Mouse (Mus musculus): Measurements from ENCODE around the gene Trim28.

Trim28 gene

GRCm38 (mm10) chr7:13033451-13034147 lies 34.7 kb downstream of the Trim28 start:
- peak in 1 of 2 experiments; percentile 62 for DNase-seq (ENCODE audit: low spot score in 2 of 2)

DNA sequence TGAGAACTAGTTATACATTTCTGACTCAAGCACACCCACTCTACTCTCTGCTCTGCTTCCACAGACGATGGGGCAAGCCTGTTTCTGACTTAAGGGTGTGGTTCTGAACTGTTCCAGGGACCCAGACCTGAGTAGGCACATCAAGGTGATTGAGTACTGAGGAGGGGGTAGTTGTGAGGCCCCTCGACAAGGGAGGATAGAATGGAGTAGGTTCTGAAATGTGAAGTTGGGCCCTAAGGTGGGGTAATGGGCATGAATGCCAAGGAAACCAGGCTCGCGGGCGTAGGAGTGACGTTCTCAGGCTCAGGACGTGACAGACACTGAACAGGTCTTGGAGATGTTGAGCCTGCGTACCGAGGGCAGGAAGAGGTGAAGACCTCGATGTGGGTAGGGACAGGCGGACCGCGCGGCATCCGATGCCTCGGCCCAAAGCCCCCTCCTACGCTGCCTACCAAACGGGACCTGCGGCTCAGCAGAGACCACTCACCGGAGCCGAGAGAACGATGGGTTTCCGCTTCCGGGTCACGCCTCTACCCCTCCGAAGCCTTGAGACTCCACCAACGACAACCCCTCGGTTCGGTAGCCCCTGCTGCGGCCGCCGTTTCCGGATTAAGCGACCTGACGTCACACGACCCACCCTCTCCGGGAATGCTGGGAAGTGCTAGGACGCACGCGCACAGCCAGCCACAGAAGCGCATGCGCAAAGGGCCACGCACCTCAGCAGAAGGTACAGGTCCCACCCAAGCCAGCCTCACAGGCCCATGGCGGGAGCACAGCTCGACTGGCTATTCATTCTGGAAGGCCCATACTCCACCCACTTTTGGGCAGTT lies 35.4 kb downstream of the Trim28 start, which contains the start of gene Chmp2a:
TSS of gene Chmp2a (minus strand) at position 660 of the 830 bp plus-strand sequence.
- peak; percentile 95 to 98 for DNase-seq (ENCODE audit: low spot score in 2 of 2)

- DNase-seq (ENCODE audit: low spot score in 2 of 2): peak in 1 of 2 experiments; percentile 63
Observed at GRCm38 (mm10) chr7:13035211-13035855, 36.4 kb downstream of the Trim28 start.

- no peak for DNase-seq (ENCODE audit: low spot score in 2 of 2)
Observed at GRCm38 (mm10) chr7:13036806-13037205, 37.9 kb downstream of the Trim28 start.

GRCm38 (mm10) chr7:13037366-13037765 lies 38.5 kb downstream of the Trim28 start:
- peak in 1 of 2 experiments; percentile 82 for DNase-seq (ENCODE audit: low spot score in 2 of 2)

DNA sequence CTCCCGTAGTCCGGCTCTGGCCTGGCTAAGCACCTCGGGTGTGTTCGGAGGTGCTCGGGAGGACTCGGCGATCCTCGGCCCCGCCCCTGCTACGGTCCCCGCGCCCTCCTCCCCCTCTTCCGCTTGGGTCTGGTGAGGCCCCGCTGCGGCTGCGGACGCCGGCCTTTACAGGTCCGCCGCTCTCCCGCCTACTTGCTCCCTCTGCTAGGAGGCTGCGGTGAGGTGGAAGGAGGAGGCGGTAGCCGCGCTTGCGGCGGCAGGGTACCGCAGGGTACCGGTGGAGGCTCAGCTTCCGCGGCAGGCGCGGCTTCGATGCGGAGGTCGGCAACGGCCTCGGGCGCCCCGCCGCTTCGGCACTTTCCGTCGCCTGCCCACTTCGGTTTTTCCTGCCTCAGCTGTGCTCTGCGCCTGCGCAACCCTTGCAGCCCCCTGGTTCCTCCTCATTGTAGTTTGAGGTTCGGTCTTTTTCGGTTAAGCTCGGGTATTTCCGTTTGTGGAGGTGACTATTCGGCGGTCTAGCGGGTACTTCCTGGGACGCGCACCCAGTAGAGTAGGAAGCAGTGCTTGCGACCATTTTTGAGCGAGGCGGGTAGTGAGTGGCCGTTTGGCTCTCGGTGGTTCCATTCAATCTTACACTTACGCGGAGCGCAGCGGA lies 39.1 kb downstream of the Trim28 start, which contains the start of gene Ube2m:
TSS of gene Ube2m (minus strand) at position 375 of the 655 bp plus-strand sequence.
- DNase-seq (ENCODE audit: low spot score in 2 of 2): peak; percentile 96 to 98

GRCm38 (mm10) chr7:13038621-13039169 lies 39.8 kb downstream of the Trim28 start:
- no peak for DNase-seq (ENCODE audit: low spot score in 2 of 2)

GRCm38 (mm10) chr7:13039181-13039580 lies 40.3 kb downstream of the Trim28 start:
- DNase-seq (ENCODE audit: low spot score in 2 of 2): no peak

GRCm38 (mm10) chr7:13041256-13041655 lies 42.3 kb downstream of the Trim28 start:
- DNase-seq (ENCODE audit: low spot score in 2 of 2): no peak

GRCm38 (mm10) chr7:13042511-13042910 lies 43.6 kb downstream of the Trim28 start:
- no peak for DNase-seq (ENCODE audit: low spot score in 2 of 2)

DNA sequence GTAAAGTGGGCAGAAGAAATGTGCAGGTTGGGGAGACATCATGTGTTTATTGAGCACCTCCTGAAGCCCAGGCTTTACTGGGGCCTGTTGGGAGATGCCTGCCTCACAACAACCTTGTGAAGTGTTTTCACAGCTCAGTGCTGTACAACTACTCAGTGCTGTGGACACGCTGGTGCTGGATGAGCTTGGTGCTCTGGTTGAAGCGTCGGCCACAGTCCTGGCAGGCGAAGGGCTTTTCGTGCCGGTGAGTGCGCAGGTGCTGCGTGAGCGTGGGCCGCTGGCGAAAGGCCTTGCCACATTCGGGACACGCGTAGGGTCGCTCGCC lies 44.2 kb downstream of the Trim28 start:
- DNase-seq (ENCODE audit: low spot score in 2 of 2): peak in 1 of 2 experiments; percentile 62

GRCm38 (mm10) chr7:13043445-13044253 lies 44.7 kb downstream of the Trim28 start:
- peak in 1 of 2 experiments; percentile 67 for DNase-seq (ENCODE audit: low spot score in 2 of 2)

GRCm38 (mm10) chr7:13044254-13044625 lies 45.3 kb downstream of the Trim28 start:
- peak in 1 of 2 experiments; percentile 64 for DNase-seq (ENCODE audit: low spot score in 2 of 2)

- peak; percentile 66 to 81 for DNase-seq (ENCODE audit: low spot score in 2 of 2)
Observed at GRCm38 (mm10) chr7:13046084-13046483, 47.2 kb downstream of the Trim28 start.

DNA sequence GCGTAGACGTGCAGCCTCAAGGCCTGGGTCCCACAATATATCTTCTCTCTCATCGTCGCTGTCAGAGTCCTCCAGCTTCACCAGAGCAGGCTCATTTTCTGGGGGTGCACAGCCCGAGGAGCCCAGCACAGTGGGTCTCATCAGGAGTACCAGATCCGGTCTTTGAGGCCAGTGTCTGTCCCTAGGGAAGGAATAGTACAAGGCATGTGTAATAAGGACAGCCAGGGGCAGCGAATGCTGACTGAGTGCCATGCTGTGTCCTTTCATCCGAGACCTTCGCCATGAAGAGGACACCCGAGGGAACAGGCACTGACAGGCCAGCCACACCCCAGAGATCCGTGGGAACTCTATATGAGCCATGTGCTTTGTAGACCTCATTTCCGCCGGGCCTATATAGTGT lies 54.1 kb downstream of the Trim28 start:
- no peak for DNase-seq (ENCODE audit: low spot score in 2 of 2)

DNA sequence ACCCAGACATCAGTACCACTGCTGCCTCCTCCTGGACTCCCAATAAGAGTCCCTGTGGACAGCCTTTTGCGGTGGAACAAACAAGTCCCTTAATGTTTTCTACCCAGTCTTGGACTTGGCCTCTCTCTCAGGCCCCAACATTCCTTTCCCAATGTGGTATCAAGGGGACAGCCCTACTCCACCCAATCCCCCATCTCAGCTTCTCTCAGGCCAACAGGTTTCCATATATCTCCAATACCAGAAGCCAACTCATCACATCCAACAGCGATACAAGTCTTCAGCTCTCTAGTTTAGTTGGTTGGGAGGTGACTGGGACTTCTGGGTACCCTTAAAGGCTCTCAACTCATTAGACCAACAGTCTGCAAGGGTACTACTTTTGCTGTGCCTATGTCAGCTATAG lies 54.6 kb downstream of the Trim28 start:
- DNase-seq (ENCODE audit: low spot score in 2 of 2): no peak

DNA sequence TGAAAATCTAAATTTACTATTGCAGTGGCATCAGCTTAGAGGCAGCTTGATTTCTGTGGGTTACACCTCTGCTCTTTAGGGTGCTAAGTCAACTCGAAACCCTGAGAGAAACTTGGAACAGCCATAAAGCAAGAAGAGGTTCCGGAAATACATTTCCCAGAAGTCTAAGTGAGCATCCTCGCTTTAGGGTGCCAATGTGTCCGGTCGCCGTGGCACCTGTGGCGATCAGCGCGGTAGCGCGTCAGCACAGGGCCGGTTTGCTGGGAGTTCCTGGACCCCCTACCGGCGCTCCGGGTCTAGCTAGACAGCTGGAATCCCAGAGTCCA lies 55.0 kb downstream of the Trim28 start:
- no peak for DNase-seq (ENCODE audit: low spot score in 2 of 2)

DNA sequence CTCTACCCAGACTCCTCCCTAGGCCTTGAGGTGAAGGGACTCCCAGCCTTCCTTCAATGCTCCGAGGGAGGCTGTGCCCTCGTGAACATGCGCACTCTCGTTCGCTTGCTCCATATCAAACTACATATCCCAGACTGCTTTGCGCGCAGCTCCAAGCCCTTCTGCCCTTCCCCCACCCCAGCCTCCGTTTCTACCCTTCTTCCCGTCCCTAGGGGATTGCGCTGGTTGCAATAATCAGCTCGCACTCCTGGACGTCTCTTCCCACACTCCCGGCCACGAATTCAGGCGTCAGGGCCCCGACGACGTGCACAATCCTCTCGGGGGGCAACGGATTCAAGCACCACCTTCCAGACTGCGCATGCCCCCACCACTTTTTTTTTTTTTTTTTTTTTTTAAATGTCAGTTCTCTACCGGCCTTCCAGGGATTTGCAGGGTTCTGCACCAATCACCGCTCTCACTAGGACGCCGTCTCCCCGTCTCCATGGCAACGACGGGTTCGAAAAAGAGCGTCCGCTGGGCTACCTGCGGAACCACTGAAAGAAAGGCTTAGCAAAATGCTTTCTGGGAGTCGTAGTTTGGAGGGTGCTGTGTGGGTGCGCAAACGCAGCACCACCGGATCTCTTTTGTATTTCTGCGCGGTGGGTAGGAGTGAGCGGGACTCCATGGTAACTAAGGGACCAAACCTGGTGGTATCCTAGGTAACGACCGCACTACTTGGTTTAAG lies 55.5 kb downstream of the Trim28 start, which contains the start of gene Mzf1:
TSS of gene Mzf1 (minus strand) at position 478 of the 724 bp plus-strand sequence.
- DNase-seq (ENCODE audit: low spot score in 2 of 2): peak; percentile 82 to 90

DNA sequence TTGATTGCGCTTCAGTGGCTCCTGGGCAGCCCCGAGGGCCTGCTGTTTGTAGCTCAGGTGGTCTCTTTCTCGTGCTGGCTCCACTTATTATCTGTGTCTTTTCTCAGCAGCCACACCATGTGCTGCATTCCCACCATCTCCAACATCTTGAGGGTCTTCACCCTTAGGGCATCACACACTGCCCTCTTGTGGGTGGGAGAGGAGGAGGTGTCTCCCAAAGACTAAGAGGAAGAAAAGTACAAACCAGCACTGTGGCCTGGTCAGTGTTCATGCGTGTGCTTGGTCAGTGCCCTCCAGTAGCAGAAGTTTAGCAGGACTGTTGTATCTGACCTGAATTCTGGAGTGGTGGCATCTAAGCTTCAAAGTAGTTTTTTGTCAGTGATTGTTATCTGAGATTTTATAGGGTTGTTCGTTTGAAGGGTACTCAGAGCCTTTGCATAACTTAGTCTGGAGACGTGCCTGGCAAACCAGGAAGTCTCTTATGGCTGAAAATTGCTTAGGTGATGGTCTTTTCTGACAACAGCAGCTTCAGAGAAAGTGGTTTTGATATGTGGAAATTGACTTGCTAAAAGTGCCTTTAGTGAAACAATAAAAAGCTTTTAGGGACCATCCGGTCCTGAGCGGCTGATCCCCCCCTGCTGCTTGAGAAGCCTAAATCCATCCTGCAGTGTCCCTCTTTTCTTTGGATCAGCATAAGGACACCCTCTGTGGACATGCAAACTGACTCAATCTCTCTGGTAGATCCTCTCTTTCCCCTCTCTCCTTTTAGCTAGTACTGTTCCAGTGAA lies 58.2 kb downstream of the Trim28 start:
- no peak for DNase-seq (ENCODE audit: low spot score in 2 of 2)

All from spleen, postnatal 4 days (tissue).